Mouse (Mus musculus): ENCODE data around the gene H3f3b. TPM values are rescaled to one million over a fixed set of nuclear protein-coding genes. Genes with fewer than 3 reads are reported as not detected.

H3f3b gene
- polyA plus RNA-seq, 1 experiment from 2014 or later = 2,300 TPM

DNA sequence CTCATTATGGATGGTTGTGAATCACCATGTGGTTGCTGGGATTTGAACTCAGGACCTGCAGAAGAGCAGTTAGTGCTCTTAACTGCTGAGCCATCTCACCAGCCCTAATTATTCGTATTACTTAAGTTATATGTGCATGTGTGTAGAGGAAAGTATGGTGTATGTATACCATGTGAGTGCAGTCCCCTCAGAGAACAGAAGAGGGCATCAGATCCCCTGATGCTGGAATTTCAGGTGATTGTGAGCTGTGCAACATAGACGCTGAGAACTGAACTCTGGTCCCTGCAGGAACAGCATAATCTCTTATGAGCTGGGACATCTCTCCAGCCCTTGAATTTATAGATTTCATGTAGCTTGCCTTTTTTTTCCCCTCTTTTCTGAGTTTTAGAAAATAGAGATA lies 14.1 kb upstream of the H3f3b start:
- WGBS = 98% methylated on average over 2 of the region's 2 CpGs
- no peaks in the 10 kb centered on the region for H3K27me3 ChIP-seq (ENCODE audit: control insufficient read depth, insufficient read depth, low read length)
- ATAC-seq (ENCODE audit: insufficient number of reproducible peaks, low FRiP score, low TSS enrichment, low read depth) = no peak
- peaks cover 21% of the 10 kb centered on the region for H3K36me3 ChIP-seq (ENCODE audit: control insufficient read depth, insufficient read depth, low read length)
- H3K27ac ChIP-seq (replicated peaks; ENCODE audit: low read depth, low read length) = no peak overlapping the region
- no peak overlapping the region for H3K9ac ChIP-seq (ENCODE audit: low read length)
- H3K4me3 ChIP-seq (ENCODE audit: low read depth, low read length) = no peak overlapping the region
- DNase-seq (ENCODE audit: low spot score) = no peak
- H3K4me1 ChIP-seq (ENCODE audit: control insufficient read depth, insufficient read depth, low read length) = no peaks in the 10 kb centered on the region
- H3K4me2 ChIP-seq (ENCODE audit: low read depth, severe bottlenecking) = no peak overlapping the region
- no peaks in the 10 kb centered on the region for H3K9me3 ChIP-seq (ENCODE audit: control insufficient read depth, low read length)

DNA sequence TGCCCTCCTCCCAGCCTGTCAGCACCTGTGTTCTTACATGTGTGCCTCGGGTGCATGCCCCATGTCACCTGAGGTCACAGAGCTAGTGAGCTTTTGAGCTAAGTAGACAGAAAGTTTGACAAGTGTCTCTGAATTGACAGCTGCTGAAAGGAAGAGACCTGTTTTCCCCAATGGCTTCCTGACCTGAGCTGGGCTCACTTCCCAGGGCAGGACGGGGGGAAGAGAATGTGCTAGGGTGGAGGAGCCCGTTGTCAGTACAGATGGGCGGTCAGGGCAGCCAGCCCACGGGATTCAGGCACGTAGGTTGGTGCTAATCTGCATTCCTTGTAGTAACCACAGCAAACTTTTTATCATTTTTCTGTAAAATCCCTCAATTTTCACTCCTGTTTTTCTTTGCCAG lies 12.8 kb upstream of the H3f3b start:
- ATAC-seq (ENCODE audit: insufficient number of reproducible peaks, low FRiP score, low TSS enrichment, low read depth) (no peak), DNase-seq (ENCODE audit: low spot score) (no peak)
- no peak overlapping the region for H3K9ac ChIP-seq (ENCODE audit: low read length)
- H3K4me3 ChIP-seq (ENCODE audit: low read depth, low read length) = no peak overlapping the region
- no peaks in the 10 kb centered on the region for H3K9me3 ChIP-seq (ENCODE audit: control insufficient read depth, low read length)
- peaks cover 19% of the 10 kb centered on the region for H3K36me3 ChIP-seq (ENCODE audit: control insufficient read depth, insufficient read depth, low read length)
- H3K4me2 ChIP-seq (ENCODE audit: low read depth, severe bottlenecking) = no peak overlapping the region
- H3K4me1 ChIP-seq (ENCODE audit: control insufficient read depth, insufficient read depth, low read length) = no peaks in the 10 kb centered on the region
- no peaks in the 10 kb centered on the region for H3K27me3 ChIP-seq (ENCODE audit: control insufficient read depth, insufficient read depth, low read length)
- H3K27ac ChIP-seq (replicated peaks; ENCODE audit: low read depth, low read length) = no peak overlapping the region
- 93% methylated on average over 6 of the region's 6 CpGs for WGBS

DNA sequence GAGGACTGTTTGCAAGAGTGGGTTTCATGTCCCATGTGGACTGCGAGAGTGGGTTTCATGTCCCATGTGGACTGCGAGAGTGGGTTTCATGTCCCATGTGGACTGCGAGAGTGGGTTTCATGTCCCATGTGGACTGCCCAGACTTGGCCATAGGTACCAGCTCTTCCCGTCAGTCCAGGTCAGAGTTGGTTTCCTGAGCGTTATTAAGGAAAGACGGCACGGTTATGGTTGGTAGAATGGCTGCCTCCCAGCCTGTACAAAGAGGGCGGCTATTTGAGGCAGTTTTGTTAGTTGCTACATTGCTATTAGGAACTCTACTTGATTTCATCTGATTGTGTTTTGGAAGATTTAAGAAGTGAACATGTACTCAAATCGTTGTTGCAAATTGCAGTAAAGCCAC lies 10.1 kb upstream of the H3f3b start:
- H3K9me3 ChIP-seq (ENCODE audit: control insufficient read depth, low read length) = no peaks in the 10 kb centered on the region
- ATAC-seq (ENCODE audit: insufficient number of reproducible peaks, low FRiP score, low TSS enrichment, low read depth) (no peak), DNase-seq (ENCODE audit: low spot score) (no peak)
- 94% methylated on average over 9 of the region's 9 CpGs for WGBS
- no peaks in the 10 kb centered on the region for H3K27me3 ChIP-seq (ENCODE audit: control insufficient read depth, insufficient read depth, low read length)
- no peaks in the 10 kb centered on the region for H3K4me1 ChIP-seq (ENCODE audit: control insufficient read depth, insufficient read depth, low read length)
- no peak overlapping the region for H3K4me2 ChIP-seq (ENCODE audit: low read depth, severe bottlenecking)
- no peak overlapping the region for H3K27ac ChIP-seq (replicated peaks; ENCODE audit: low read depth, low read length)
- no peak overlapping the region for H3K9ac ChIP-seq (ENCODE audit: low read length)
- H3K4me3 ChIP-seq (ENCODE audit: low read depth, low read length) = no peak overlapping the region
- H3K36me3 ChIP-seq (ENCODE audit: control insufficient read depth, insufficient read depth, low read length) = peaks cover 18% of the 10 kb centered on the region

DNA sequence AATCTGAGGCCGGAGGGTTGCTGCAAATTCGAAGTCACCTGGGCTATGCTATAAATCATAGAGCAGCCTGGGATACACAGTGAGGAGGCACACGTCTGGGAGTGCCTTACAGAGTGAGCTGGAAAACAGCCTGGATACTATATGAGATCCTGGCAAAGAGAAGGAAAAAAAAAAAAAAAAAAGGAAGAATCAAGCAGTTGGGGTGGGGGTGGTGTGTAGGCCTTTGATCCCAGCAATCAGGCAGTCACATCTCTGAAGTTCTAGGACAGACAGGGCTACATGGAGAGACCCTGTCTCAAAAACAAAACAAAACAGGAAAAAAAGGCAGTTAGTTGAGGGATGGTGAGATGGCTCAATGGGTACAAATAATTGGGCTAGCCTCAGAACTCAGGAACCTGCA lies 8.9 kb upstream of the H3f3b start:
- Histone ChIP-seq H3K27me3 (ENCODE audit: control insufficient read depth, insufficient read depth, low read length) (no peaks in the 10 kb centered on the region), H3K9me3 (ENCODE audit: control insufficient read depth, low read length) (no peaks in the 10 kb centered on the region), H3K27ac (replicated peaks; ENCODE audit: low read depth, low read length) (no peak overlapping the region), H3K9ac (ENCODE audit: low read length) (no peak overlapping the region), H3K4me3 (ENCODE audit: low read depth, low read length) (no peak overlapping the region), H3K4me1 (ENCODE audit: control insufficient read depth, insufficient read depth, low read length) (0 out of 2 replicates have a peak, but pooled peaks cover 2% of the 10 kb centered on the region), H3K4me2 (ENCODE audit: low read depth, severe bottlenecking) (no peak overlapping the region), H3K36me3 (ENCODE audit: control insufficient read depth, insufficient read depth, low read length) (peaks cover 13% of the 10 kb centered on the region)
- DNase-seq (ENCODE audit: low spot score) (no peak), ATAC-seq (ENCODE audit: insufficient number of reproducible peaks, low FRiP score, low TSS enrichment, low read depth) (no peak)
- 65% methylated on average over 3 of the region's 3 CpGs for WGBS

DNA sequence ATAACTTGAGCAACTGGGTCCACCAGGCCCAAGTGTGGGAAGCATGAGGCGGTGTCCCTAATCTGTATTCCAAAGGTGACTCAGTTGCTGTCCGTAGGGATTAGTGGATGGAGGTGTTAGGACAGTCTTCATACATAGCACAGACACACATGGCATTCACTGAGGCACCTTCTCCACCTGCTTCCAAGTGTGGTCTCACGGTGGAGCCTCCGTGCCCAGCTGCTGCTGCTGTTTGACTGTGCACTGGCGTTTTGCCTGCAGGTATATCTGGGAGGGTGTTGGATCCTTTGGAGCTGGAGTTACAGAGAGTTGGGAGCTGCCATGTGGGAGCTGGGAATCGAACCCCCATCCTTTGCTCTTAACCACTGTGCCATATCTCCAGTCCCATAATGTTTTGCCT lies 6.8 kb upstream of the H3f3b start:
- no peak overlapping the region for H3K4me2 ChIP-seq (ENCODE audit: low read depth, severe bottlenecking)
- H3K27me3 ChIP-seq (ENCODE audit: control insufficient read depth, insufficient read depth, low read length) = no peaks in the 10 kb centered on the region
- no peak overlapping the region for H3K9ac ChIP-seq (ENCODE audit: low read length)
- 93% methylated on average over 6 of the region's 6 CpGs for WGBS
- H3K27ac ChIP-seq (replicated peaks; ENCODE audit: low read depth, low read length) = no peak overlapping the region
- DNase-seq (ENCODE audit: low spot score) (no peak), ATAC-seq (ENCODE audit: insufficient number of reproducible peaks, low FRiP score, low TSS enrichment, low read depth) (no peak)
- peaks cover 5% of the 10 kb centered on the region for H3K36me3 ChIP-seq (ENCODE audit: control insufficient read depth, insufficient read depth, low read length)
- H3K4me1 ChIP-seq (ENCODE audit: control insufficient read depth, insufficient read depth, low read length) = 0 out of 2 replicates have a peak, but pooled peaks cover 6% of the 10 kb centered on the region
- H3K9me3 ChIP-seq (ENCODE audit: control insufficient read depth, low read length) = no peaks in the 10 kb centered on the region
- H3K4me3 ChIP-seq (ENCODE audit: low read depth, low read length) = no peak overlapping the region

DNA sequence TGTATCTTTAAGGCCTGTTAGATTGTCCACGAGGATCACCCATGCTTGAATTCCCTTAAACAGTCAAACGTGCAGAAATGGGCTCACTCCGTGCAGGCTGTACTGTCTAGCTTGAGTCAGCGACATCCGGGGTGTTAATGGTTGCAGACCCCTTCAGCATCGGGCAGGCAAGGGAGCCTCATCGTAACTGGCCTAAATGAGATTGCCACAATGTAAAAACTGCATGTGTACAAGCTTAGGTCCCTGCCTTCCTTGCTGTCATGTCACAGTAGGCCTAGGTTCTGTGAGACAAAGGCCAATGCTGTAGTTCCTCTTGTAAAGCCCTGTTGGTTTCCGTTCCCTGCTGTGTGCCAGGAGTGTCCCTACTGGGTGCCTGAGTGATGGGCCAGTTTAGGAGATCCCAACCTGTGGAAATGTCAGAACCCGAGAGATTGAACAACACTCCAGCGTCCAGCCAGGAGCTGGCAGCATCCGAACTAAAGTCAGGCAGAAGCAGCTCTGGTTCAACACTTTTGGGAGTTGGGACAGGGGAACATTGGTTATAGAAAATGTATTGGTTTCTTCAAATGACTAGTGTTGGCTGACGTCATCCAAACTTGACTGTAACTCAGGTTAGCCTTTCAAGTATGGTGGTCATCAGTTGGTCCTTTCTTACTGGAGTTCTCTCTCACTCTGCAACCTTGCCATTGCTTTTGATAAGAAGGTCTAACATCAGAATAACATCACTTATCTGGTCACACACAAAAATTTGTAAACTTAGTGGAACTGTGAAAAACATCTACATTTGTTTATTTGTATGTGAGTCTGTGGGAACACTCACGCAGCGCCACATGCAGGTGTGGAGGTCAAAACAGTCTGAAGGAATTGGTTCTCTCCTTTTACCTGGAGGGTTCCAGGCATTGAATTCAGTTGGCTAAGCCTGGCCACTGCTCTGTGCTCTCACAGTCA lies 3.4 kb upstream of the H3f3b start:
- H3K36me3 ChIP-seq (ENCODE audit: control insufficient read depth, insufficient read depth, low read length) = no peaks in the 10 kb centered on the region
- H3K27ac ChIP-seq (replicated peaks; ENCODE audit: low read depth, low read length) = peak overlapping the region; percentile 97
- WGBS = 31% methylated on average over 14 of the region's 14 CpGs
- peak overlapping the region; percentile 70 for H3K4me3 ChIP-seq (ENCODE audit: low read depth, low read length)
- peak; percentile 58 for DNase-seq (ENCODE audit: low spot score)
- peak overlapping the region; percentile 90 for H3K9ac ChIP-seq (ENCODE audit: low read length)
- ATAC-seq (ENCODE audit: insufficient number of reproducible peaks, low FRiP score, low TSS enrichment, low read depth) = 0 out of 2 replicates have a peak, but pooled peaks have one; percentile 14
- peak overlapping the region; percentile 90 for H3K4me2 ChIP-seq (ENCODE audit: low read depth, severe bottlenecking)
- H3K27me3 ChIP-seq (ENCODE audit: control insufficient read depth, insufficient read depth, low read length) = no peaks in the 10 kb centered on the region
- H3K9me3 ChIP-seq (ENCODE audit: control insufficient read depth, low read length) = no peaks in the 10 kb centered on the region
- 0 out of 2 replicates have a peak, but pooled peaks cover 6% of the 10 kb centered on the region for H3K4me1 ChIP-seq (ENCODE audit: control insufficient read depth, insufficient read depth, low read length)

DNA sequence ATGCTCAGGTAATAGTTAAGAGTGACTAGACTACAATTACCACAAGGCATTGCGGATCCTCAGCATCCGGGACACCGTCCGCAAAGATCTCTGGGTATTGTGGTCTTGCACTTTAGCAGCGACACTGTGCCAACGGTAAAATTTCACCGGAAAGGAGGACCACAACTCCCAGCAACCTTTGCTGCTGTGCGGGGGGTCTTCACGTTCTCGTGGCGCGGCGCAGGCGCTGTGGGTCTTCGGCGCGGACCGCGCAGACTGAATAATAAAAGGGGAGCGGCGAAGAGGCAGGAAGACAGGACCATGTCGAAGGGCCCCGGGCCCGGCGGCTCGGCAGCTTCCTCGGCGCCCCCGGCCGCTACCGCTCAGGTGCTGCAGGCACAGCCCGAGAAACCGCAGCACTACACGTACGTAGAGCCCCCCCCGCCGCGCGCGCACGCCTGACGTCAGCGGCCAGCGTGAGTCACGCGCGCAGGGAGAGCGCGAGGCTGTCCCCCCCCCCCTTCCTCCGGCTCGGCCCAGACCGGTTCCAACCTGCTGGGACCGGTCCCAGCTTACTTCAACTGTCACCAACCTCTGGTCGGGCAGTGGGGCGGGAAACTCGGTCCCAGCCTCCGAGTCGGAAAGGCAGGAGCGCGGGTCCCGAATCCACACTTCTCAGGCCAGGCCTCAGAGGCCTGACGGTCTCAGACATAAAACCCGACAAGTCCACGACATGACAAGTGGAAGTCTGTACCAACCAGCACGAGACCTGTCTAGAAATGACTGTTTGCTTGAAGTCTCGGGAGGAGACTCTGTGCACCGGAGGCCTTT lies 2.5 kb upstream of the H3f3b start, which contains the start of gene Unk:
TSS of gene Unk (plus strand) at position 235 of the 810 bp plus-strand sequence.
- WGBS = under 1% methylated on average over 67 of the region's 67 CpGs
- Histone ChIP-seq H3K4me1 (ENCODE audit: control insufficient read depth, insufficient read depth, low read length) (0 out of 2 replicates have a peak, but pooled peaks cover 6% of the 10 kb centered on the region), H3K9ac (ENCODE audit: low read length) (peak within 1 kb of the TSS; percentile 90), H3K27ac (replicated peaks; ENCODE audit: low read depth, low read length) (peak within 1 kb of the TSS; percentile 97), H3K4me2 (ENCODE audit: low read depth, severe bottlenecking) (peak within 1 kb of the TSS; percentile 90), H3K9me3 (ENCODE audit: control insufficient read depth, low read length) (no peaks in the 10 kb centered on the region), H3K27me3 (ENCODE audit: control insufficient read depth, insufficient read depth, low read length) (no peaks in the 10 kb centered on the region), H3K36me3 (ENCODE audit: control insufficient read depth, insufficient read depth, low read length) (no peaks in the 10 kb centered on the region), H3K4me3 (ENCODE audit: low read depth, low read length) (peak within 1 kb of the TSS; percentile 70)
- peak; percentile 99 for DNase-seq (ENCODE audit: low spot score)
- peak; percentile 95 for ATAC-seq (ENCODE audit: insufficient number of reproducible peaks, low FRiP score, low TSS enrichment, low read depth)

Data from limb, embryonic 11.5 days (tissue).